Mouse (Mus musculus): Measurements from ENCODE around the gene Trim25. TPM values are rescaled to one million over a fixed set of nuclear protein-coding genes. Genes with fewer than 3 reads are reported as not detected.

Gene Trim25
- total and polyA plus RNA-seq, 3 experiments = 22.2 to 43.0 TPM; not detected in 1

GRCm38 (mm10) chr11:89058515-89059270 is 59.5 kb downstream of the Trim25 start:
- Histone ChIP-seq H3K9me3 (replicated peaks; ENCODE audit: insufficient read depth, low read length) (no peaks in the 10 kb centered on the region), H3K79me2 (ENCODE audit: control insufficient read depth, insufficient read depth, low read length, poor library complexity) (peaks cover 22% of the 10 kb centered on the region), H3K27ac (ENCODE audit: control insufficient read depth, low read depth, low read length) (no peak overlapping the region), H3K4me3 (ENCODE audit: control insufficient read depth in 1 of 2, insufficient read depth in 1 of 2, low read depth in 2 of 2, low read length in 2 of 2) (peak overlapping the region; percentile 72 to 82), H3K4me1 (ENCODE audit: control insufficient read depth in 1 of 2, insufficient read depth in 2 of 2, low read length in 2 of 2) (peaks cover 5 to 8% of the 10 kb centered on the region in 2 experiments), H3K36me3 (ENCODE audit: control insufficient read depth in 1 of 2, insufficient read depth in 2 of 2, low read length in 2 of 2) (peaks cover 3 to 18% of the 10 kb centered on the region in 2 experiments; a peak in 3 of 4 replicates), H3K9ac (ENCODE audit: control insufficient read depth, low read depth, low read length, poor library complexity, severe bottlenecking) (peak overlapping the region; percentile 76), H3K27me3 (ENCODE audit: control insufficient read depth in 1 of 2, insufficient read depth in 2 of 2, low read length in 2 of 2) (no peaks in the 10 kb centered on the region)
- TF ChIP-seq ZC3H11A (IDR thresholded peaks at IDR 0.05; ENCODE audit: low read depth, low read length) (peak; percentile 31; the same call in 1 of the 2 replicates), RAD21 (IDR thresholded peaks at IDR 0.05; ENCODE audit: low read depth, low read length) (peak; percentile 34), TBP (IDR thresholded peaks at IDR 0.05; ENCODE audit: low read depth, low read length) (no peak), USF1 (IDR thresholded peaks at IDR 0.05; ENCODE audit: low read depth, low read length) (no peak), BHLHE40 (IDR thresholded peaks at IDR 0.05; ENCODE audit: borderline replicate concordance, low read depth, low read length) (0 out of 2 replicates have a peak, but pooled peaks have one; percentile 22), ETS1 (IDR thresholded peaks at IDR 0.05; ENCODE audit: low read depth, low read length) (no peak), ZKSCAN1 (IDR thresholded peaks at IDR 0.05; ENCODE audit: low read depth, low read length) (0 out of 2 replicates have a peak, but pooled peaks have one; percentile 15), CTCF (IDR thresholded peaks at IDR 0.05 in 2 of 3, conservative IDR thresholded peaks at IDR 0.05 in 1 of 3; ENCODE audit: control insufficient read depth in 1 of 3, insufficient read depth in 1 of 3, low read depth in 2 of 3, low read length in 3 of 3, poor library complexity in 1 of 3, severe bottlenecking in 1 of 3) (peak; percentile 61 to 72 (median 71)), TCF12 (IDR thresholded peaks at IDR 0.05; ENCODE audit: low read depth, low read length) (peak; percentile 31; the same call in 1 of the 2 replicates), SMC3 (IDR thresholded peaks at IDR 0.05; ENCODE audit: low read depth, low read length) (peak; percentile 69), MXI1 (IDR thresholded peaks at IDR 0.05; ENCODE audit: low read depth, low read length) (0 out of 2 replicates have a peak, but pooled peaks have one; percentile 47), MYC (IDR thresholded peaks at IDR 0.05; ENCODE audit: low read depth, low read length) (0 out of 2 replicates have a peak, but pooled peaks have one; percentile 22)
- DNase-seq (ENCODE audit: low read depth, low spot score) = peak; percentile 88

GRCm38 (mm10) chr11:89059919-89060422 is 60.8 kb downstream of the Trim25 start:
- no peaks in the 10 kb centered on the region for H3K27me3 ChIP-seq (ENCODE audit: control insufficient read depth in 1 of 2, insufficient read depth in 2 of 2, low read length in 2 of 2)
- no peaks in the 10 kb centered on the region for H3K9me3 ChIP-seq (replicated peaks; ENCODE audit: insufficient read depth, low read length)
- DNase-seq (ENCODE audit: low read depth, low spot score) = peak; percentile 81
- H3K4me1 ChIP-seq (ENCODE audit: control insufficient read depth in 1 of 2, insufficient read depth in 2 of 2, low read length in 2 of 2) = peaks cover 5 to 8% of the 10 kb centered on the region in 2 experiments
- H3K79me2 ChIP-seq (ENCODE audit: control insufficient read depth, insufficient read depth, low read length, poor library complexity) = peaks cover 22% of the 10 kb centered on the region
- peak overlapping the region; percentile 72 to 82 for H3K4me3 ChIP-seq (ENCODE audit: control insufficient read depth in 1 of 2, insufficient read depth in 1 of 2, low read depth in 2 of 2, low read length in 2 of 2)
- H3K36me3 ChIP-seq (ENCODE audit: control insufficient read depth in 1 of 2, insufficient read depth in 2 of 2, low read length in 2 of 2) = peaks cover 3 to 24% of the 10 kb centered on the region in 2 experiments; a peak in 3 of 4 replicates
- H3K27ac ChIP-seq (ENCODE audit: control insufficient read depth, low read depth, low read length) = peak overlapping the region; percentile 17
- H3K9ac ChIP-seq (ENCODE audit: control insufficient read depth, low read depth, low read length, poor library complexity, severe bottlenecking) = peak overlapping the region; percentile 76
- 0 out of 2 replicates have a peak, but pooled peaks have one; percentile 19 for TF ChIP-seq MYB (IDR thresholded peaks at IDR 0.05; ENCODE audit: low read depth, low read length)
- TF ChIP-seq CHD1 (IDR thresholded peaks at IDR 0.05; ENCODE audit: low read depth, low read length) = peak; percentile 87; the same call in 1 of the 2 replicates
- peak; percentile 80 for TF ChIP-seq MXI1 (IDR thresholded peaks at IDR 0.05; ENCODE audit: low read depth, low read length)
- TF ChIP-seq MAX (IDR thresholded peaks at IDR 0.05; ENCODE audit: low read length) = peak; percentile 75
- no peak for TF ChIP-seq TAL1 (IDR thresholded peaks at IDR 0.05; ENCODE audit: low read length)
- no peak for TF ChIP-seq NRF1 (IDR thresholded peaks at IDR 0.05; ENCODE audit: insufficient read depth, low read depth, low read length, poor library complexity, severe bottlenecking)
- no peak for TF ChIP-seq USF2 (IDR thresholded peaks at IDR 0.05; ENCODE audit: borderline replicate concordance in 1 of 2, insufficient read depth in 1 of 2, low read depth in 1 of 2, low read length in 2 of 2)
- TF ChIP-seq SIN3A (IDR thresholded peaks at IDR 0.05; ENCODE audit: low read length) = peak; percentile 65; the same call in 1 of the 2 replicates
- peak; percentile 63; the same call in 1 of the 2 replicates for TF ChIP-seq MYC (IDR thresholded peaks at IDR 0.05; ENCODE audit: low read depth, low read length)
- TF ChIP-seq TBP (IDR thresholded peaks at IDR 0.05; ENCODE audit: low read depth, low read length) = 0 out of 2 replicates have a peak, but pooled peaks have one; percentile 6
